Mouse (Mus musculus) hindbrain, embryonic 10.5 days (tissue): Measurements from ENCODE around the gene Inhbe. TPM values are rescaled to one million over a fixed set of nuclear protein-coding genes. Genes with fewer than 3 reads are reported as not detected.

Source experiments
- DNase-seq: peaks from one replicate; pipeline ENCODE4 v3.0.0-alpha.2; 2017; ENCODE audit warnings: low spot score
- H3K27ac ChIP-seq: fragments of 300-500 bp; sonication (generic); 2 replicates; pipeline ENCODE4 v1.5.1; 2016; ENCODE audit warnings: mild to moderate bottlenecking, moderate library complexity
- H3K27me3 ChIP-seq: fragments of 300-500 bp; sonication (generic); 2 replicates; pipeline ENCODE4 v1.6.1; 2016; ENCODE audit warnings: mild to moderate bottlenecking; ENCODE audit not compliant: poor library complexity, insufficient read depth, severe bottlenecking
- H3K36me3 ChIP-seq: fragments of 300-500 bp; sonication (generic); 2 replicates; pipeline ENCODE4 v1.6.1; 2016; ENCODE audit warnings: mild to moderate bottlenecking, moderate library complexity
- H3K4me1 ChIP-seq: fragments of 300-500 bp; sonication (generic); replicated peaks from 2 replicates; pipeline ENCODE4 v1.6.1; 2016; ENCODE audit warnings: mild to moderate bottlenecking
- H3K4me3 ChIP-seq: fragments of 300-500 bp; sonication (generic); 2 replicates; pipeline ENCODE4 v1.5.1; 2016; ENCODE audit warnings: mild to moderate bottlenecking, moderate library complexity
- H3K9me3 ChIP-seq: fragments of 300-500 bp; sonication (generic); 2 replicates; pipeline ENCODE4 v1.6.1; 2016; ENCODE audit warnings: mild to moderate bottlenecking, moderate library complexity
- WGBS: fragments of 180-500 bp; shearing (Covaris S2); methylation state at CpG from one replicate; pipeline ENCODE4 v1.1.7; 2016; 5-methylcytosine and 5-hydroxymethylcytosine counted together
- polyA plus RNA-seq: library from polyadenylated mRNA; unstranded; fragments of >200 nt; fragmentation: Nextera tagmentation; extraction: Ambion mirVana; gene quantifications from 2 replicates; pipeline ENCODE4 v1.2.1, GENCODE M21; 2016

Inhbe gene
- not detected in 2 replicates for polyA plus RNA-seq

- no peak for DNase-seq
- Histone ChIP-seq H3K9me3 (no peaks in the 10 kb centered on the region), H3K27me3 (peaks cover 30% of the 10 kb centered on the region), H3K4me3 (no peak within 1 kb of the TSS), H3K36me3 (no peaks in the 10 kb centered on the region), H3K4me1 (peaks cover 28% of the 10 kb centered on the region), H3K27ac (no peak within 1 kb of the TSS; the same call in 1 of the 2 replicates)
- WGBS = 88% methylated on average over 18 of the region's 18 CpGs
These were observed at the start of gene Inhbe for GRCm38 (mm10) chr10:127353909-127354895. TSS of gene Inhbe (minus strand) at chr10:127354411.

DNA sequence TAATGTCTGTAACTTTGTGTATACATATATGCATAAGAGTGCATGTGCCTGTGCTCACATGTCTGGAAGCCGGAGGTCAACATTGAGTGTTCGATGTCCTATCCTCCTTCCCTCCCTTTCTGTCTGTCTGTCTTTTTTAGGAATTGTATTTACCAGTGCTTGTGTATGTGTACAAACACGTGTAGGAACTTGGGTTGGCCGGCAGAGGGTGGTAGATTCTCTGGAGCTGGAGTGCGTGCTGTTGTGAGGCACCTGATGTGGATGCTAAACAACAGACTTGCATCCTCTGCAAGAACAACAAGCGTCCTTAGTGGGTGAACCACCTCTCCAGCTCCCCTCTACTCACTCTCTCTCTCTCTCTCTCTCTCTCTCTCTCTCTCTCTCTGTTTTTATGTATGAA, 37.6 kb upstream of the Inhbe start:
- no peaks in the 10 kb centered on the region for H3K4me1 ChIP-seq

DNA sequence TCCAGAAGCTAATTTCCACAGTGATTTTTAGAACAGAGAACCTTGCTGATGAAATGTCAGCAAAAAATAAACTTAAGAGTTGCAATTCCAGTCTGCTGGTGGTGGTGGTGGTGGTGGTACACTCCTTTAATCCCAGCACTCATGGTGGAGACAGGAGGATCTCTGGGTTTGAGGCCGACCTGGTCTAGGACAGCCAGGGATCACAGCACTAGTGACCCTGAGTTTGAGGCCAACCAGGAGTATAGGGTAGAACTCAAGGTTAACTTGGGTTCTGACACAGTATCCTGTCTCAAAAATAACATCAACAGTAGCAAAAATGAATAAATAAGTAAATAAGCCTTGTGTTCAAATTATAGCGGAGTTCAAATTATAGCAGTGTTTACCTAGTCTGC, 27.5 kb upstream of the Inhbe start:
- 67% methylated on average over 2 of the region's 2 CpGs for WGBS
- Histone ChIP-seq H3K36me3 (no peaks in the 10 kb centered on the region), H3K4me3 (peak overlapping the region; percentile 67), H3K4me1 (peaks cover 18% of the 10 kb centered on the region), H3K27ac (peak overlapping the region; percentile 95), H3K27me3 (no peaks in the 10 kb centered on the region), H3K9me3 (no peaks in the 10 kb centered on the region)
- no peak for DNase-seq

More for the DNA sequence above, 37.6 kb upstream of the Inhbe start:
- Histone ChIP-seq H3K27me3 (no peaks in the 10 kb centered on the region), H3K27ac (no peak overlapping the region), H3K9me3 (no peaks in the 10 kb centered on the region), H3K4me3 (no peak overlapping the region), H3K36me3 (peaks cover 50% of the 10 kb centered on the region)
- WGBS = 79% methylated on average over 6 of the region's 6 CpGs
- no peak for DNase-seq

GRCm38 (mm10) chr10:127380767-127381742, 26.8 kb upstream of the Inhbe start:
- peak overlapping the region; percentile 67 for H3K4me3 ChIP-seq
- peak overlapping the region; percentile 95 for H3K27ac ChIP-seq
- no peaks in the 10 kb centered on the region for H3K27me3 ChIP-seq
- WGBS = under 1% methylated on average over 76 of the region's 79 CpGs
- H3K9me3 ChIP-seq = 0 out of 2 replicates have a peak, but pooled peaks cover 2% of the 10 kb centered on the region
- peaks cover 18% of the 10 kb centered on the region for H3K4me1 ChIP-seq
- peak; percentile 75 for DNase-seq
- no peaks in the 10 kb centered on the region for H3K36me3 ChIP-seq

DNA sequence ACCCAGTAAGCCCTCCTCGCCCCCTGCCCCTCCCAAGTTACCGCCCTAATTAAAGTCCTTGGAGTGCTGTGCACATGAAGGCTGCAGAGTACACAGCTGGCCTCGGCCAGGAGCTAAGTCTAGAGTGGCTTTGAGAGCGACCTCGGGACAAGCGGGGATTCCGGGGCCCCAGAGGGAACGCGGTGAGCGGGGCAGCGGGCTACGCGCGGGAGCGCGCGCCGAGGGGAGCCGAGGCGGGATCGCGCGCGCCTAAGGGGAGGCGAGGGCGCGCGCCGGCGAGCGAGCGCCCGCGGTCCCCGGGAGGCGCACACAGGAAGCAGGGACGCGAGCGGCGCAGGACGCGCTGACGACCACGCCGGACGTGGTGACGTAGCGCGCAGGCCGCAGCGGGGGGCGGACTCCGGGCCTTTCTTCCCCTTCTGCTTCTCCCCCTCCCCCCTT, 26.1 kb upstream of the Inhbe start, which contains the start of gene R3hdm2:
R3hdm2 (plus strand) TSS at position 77 of the 441 bp plus-strand sequence.
- Histone ChIP-seq H3K4me1 (peaks cover 18% of the 10 kb centered on the region), H3K27me3 (no peaks in the 10 kb centered on the region), H3K9me3 (0 out of 2 replicates have a peak, but pooled peaks cover 4% of the 10 kb centered on the region), H3K4me3 (peak within 1 kb of the TSS; percentile 67), H3K27ac (peak within 1 kb of the TSS; percentile 95), H3K36me3 (no peaks in the 10 kb centered on the region)
- DNase-seq = peak; percentile 96
- under 1% methylated on average over 44 of the region's 53 CpGs for WGBS

DNA sequence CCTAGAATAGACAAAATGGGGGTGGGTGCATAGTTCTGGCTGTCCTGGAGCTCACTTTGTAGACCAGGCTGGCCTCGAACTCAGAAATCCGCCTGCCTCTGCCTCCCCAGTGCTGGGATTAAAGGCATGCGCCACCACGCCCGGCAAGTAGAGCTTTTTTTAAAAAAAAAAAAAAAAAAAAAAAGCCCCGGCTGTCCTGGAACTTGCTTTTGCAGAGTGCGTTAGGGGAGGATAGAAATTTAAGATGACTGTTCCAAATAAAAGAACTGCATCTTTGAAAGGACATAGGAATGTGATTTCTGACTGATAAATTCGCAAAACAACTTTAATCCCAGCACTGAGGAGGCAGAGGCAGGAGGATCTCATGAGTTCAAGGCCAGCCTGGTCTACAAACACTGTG, 25.4 kb upstream of the Inhbe start:
- Histone ChIP-seq H3K36me3 (no peaks in the 10 kb centered on the region), H3K9me3 (0 out of 2 replicates have a peak, but pooled peaks cover 4% of the 10 kb centered on the region), H3K27me3 (no peaks in the 10 kb centered on the region), H3K27ac (peak overlapping the region; percentile 95), H3K4me3 (peak overlapping the region; percentile 67), H3K4me1 (peaks cover 18% of the 10 kb centered on the region)
- no peak for DNase-seq
- WGBS = 90% methylated on average over 8 of the region's 8 CpGs

DNA sequence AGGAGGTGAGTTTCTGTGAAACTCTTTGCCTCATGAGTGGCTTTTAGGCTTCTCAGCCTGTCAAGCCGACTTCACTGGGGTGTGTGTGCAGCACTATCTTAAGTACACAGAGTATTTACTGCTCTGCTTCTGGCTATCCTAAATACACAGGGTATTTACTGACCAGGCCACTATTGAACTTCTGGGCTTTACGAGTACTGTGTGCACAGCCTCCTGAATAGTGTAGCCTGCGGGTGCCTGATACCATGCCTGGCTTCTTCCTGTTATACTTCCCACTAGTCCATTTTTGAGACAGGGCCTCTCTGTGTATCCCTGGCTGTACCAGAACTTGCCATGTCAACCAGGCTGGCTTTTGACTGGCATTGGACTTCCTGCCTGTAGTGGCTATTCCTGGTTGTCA, 23.5 kb upstream of the Inhbe start:
- WGBS = 81% methylated on average over 3 of the region's 3 CpGs
- Histone ChIP-seq H3K4me1 (peaks cover 18% of the 10 kb centered on the region), H3K27me3 (no peaks in the 10 kb centered on the region), H3K4me3 (no peak overlapping the region), H3K36me3 (no peaks in the 10 kb centered on the region), H3K9me3 (0 out of 2 replicates have a peak, but pooled peaks cover 4% of the 10 kb centered on the region), H3K27ac (no peak overlapping the region)
- DNase-seq = no peak

DNA sequence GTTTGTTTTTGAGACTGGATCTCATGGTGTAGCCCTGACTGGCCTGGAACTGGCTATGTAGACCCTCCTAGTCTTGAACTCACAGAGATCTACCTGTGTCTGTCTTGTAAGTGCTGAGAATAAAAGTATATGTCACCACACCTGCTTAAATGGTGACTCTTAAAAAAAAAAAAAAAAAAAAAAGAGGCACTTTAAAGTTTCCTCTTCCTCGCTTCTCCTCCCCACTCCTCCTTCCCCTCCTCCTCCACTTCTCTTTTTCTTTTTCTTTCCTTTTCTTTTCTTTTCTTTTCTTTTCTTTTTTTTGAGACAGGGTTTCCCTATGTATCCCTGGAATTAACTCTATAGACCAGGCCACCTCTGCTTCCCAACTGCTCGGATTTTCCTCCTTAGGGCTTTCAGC, 16.8 kb upstream of the Inhbe start:
- no peak overlapping the region for H3K4me3 ChIP-seq
- H3K27ac ChIP-seq = no peak overlapping the region
- no peaks in the 10 kb centered on the region for H3K27me3 ChIP-seq
- DNase-seq = no peak
- peaks cover 27% of the 10 kb centered on the region for H3K4me1 ChIP-seq
- WGBS = 64% methylated on average over 2 of the region's 2 CpGs
- H3K9me3 ChIP-seq = 0 out of 2 replicates have a peak, but pooled peaks cover 2% of the 10 kb centered on the region
- no peaks in the 10 kb centered on the region for H3K36me3 ChIP-seq

- H3K9me3 ChIP-seq = no peaks in the 10 kb centered on the region
- DNase-seq = no peak
- no peak within 1 kb of the TSS for H3K27ac ChIP-seq
- no peaks in the 10 kb centered on the region for H3K36me3 ChIP-seq
- H3K4me3 ChIP-seq = no peak within 1 kb of the TSS
- peaks cover 27% of the 10 kb centered on the region for H3K4me1 ChIP-seq
- WGBS = 73% methylated on average over 22 of the region's 22 CpGs
- H3K27me3 ChIP-seq = no peaks in the 10 kb centered on the region
These were observed 15.9 kb upstream of the Inhbe start, which contains the start of gene Inhbc for GRCm38 (mm10) chr10:127369834-127370820. TSS of gene Inhbc (minus strand) at chr10:127370431.

GRCm38 (mm10) chr10:127368273-127368672, 14.1 kb upstream of the Inhbe start:
- Histone ChIP-seq H3K27me3 (no peaks in the 10 kb centered on the region), H3K27ac (no peak overlapping the region)
- 85% methylated on average over 2 of the region's 2 CpGs for WGBS

DNA sequence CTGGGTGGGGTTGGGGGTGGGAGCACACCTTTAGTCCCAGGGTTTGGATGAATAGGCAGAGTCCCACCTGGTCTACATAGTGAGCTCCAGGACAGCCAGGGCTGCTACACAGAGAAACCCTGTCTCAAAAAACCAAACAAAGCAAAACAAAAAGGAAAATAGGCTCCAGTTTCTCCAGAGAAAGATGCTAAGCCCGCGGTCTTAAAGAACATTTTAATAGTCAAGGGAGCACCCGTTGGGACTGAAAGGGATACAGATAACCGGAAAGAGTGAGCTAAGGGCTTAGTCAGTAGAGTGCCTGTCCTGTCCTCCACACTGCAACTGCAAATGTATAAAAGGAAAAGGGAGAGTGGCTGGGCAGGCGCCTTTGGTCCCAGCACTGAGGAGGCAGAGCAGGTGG, 12.9 kb upstream of the Inhbe start:
- no peak for DNase-seq
- Histone ChIP-seq H3K4me3 (no peak overlapping the region), H3K9me3 (no peaks in the 10 kb centered on the region), H3K27me3 (no peaks in the 10 kb centered on the region), H3K4me1 (peaks cover 27% of the 10 kb centered on the region), H3K36me3 (no peaks in the 10 kb centered on the region), H3K27ac (no peak overlapping the region)
- 78% methylated on average over 5 of the region's 5 CpGs for WGBS

More at GRCm38 (mm10) chr10:127368273-127368672, 14.1 kb upstream of the Inhbe start:
- H3K4me3 ChIP-seq = no peak overlapping the region
- no peaks in the 10 kb centered on the region for H3K36me3 ChIP-seq
- no peaks in the 10 kb centered on the region for H3K9me3 ChIP-seq
- no peak for DNase-seq
- peaks cover 27% of the 10 kb centered on the region for H3K4me1 ChIP-seq
